Mouse (Mus musculus): ENCODE measurements at regions not wholly inside any gene's neighbourhood (a gene's known extent, or its start where the extent isn't known, plus 50 kb on each side); places are given as distances from the start of the nearest gene placed in this dataset.

DNA sequence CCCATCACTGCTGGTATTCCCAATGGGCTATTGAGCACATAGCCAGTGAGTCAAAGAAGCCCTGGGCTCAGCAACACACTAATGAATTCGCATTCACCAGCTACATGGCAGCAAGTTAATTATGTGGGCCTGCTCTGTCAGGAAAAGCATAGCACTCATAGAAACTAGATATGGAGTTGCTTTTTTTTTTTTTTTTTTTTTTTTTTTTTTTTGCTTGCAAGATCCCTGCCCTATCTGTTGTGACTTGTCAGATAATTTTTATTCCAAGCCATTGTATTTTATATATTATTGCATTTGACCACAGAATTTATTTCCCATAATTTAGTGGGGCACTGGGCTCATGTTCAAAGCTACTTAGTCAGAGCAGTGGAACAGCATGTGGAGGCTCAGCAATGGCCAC, 131.2 kb upstream of the Fbxo11 start:
- TF ChIP-seq CTCF (IDR thresholded peaks at IDR 0.05; ENCODE audit: extremely low read depth, insufficient read length, insufficient replicate concordance, low read depth, low read length) (no peak), POLR2A (IDR thresholded peaks at IDR 0.05; ENCODE audit: low read depth, low read length) (no peak)

Data from small intestine, adult 2 months (tissue).